Mouse (Mus musculus): ENCODE measurements at regions not wholly inside any gene's neighbourhood (a gene's known extent, or its start where the extent isn't known, plus 50 kb on each side); places are given as distances from the start of the nearest gene placed in this dataset.

- TF ChIP-seq POLR2A (IDR thresholded peaks at IDR 0.05; ENCODE audit: low read depth, low read length) (no peak), GABPA (IDR thresholded peaks at IDR 0.05; ENCODE audit: insufficient replicate concordance, low read depth, low read length) (no peak), MYC (IDR thresholded peaks at IDR 0.05; ENCODE audit: low read depth, low read length) (no peak), CTCF (conservative IDR thresholded peaks at IDR 0.05 in 1 of 2, IDR thresholded peaks at IDR 0.05 in 1 of 2; ENCODE audit: low read depth in 2 of 2, low read length in 2 of 2) (no peak), POLR2AphosphoS2 (IDR thresholded peaks at IDR 0.05; ENCODE audit: low read depth, low read length) (no peak), SIN3A (IDR thresholded peaks at IDR 0.05; ENCODE audit: low read length) (no peak), EP300 (IDR thresholded peaks at IDR 0.05; ENCODE audit: low read length) (no peak), ETS1 (conservative IDR thresholded peaks at IDR 0.05; ENCODE audit: low read depth, low read length) (no peak), E2F4 (IDR thresholded peaks at IDR 0.05; ENCODE audit: insufficient replicate concordance, low read depth, low read length) (no peak)
Observed at GRCm38 (mm10) chr3:129002866-129003265, 196.8 kb upstream of the Pitx2 start.

Measured in CH12.LX (cell line).